Mouse (Mus musculus): ENCODE results near the gene Scyl1. TPM values are rescaled to one million over a fixed set of nuclear protein-coding genes. Genes with fewer than 3 reads are reported as not detected.
"Not testable (repeated sequence)": the region's sequence is repeated elsewhere in the genome, so short reads cannot be mapped to it uniquely, and the experiment has no call there.

Gene Scyl1
- total RNA-seq, 2 experiments from 2014 or later = 71.2 to 78.6 TPM

DNA sequence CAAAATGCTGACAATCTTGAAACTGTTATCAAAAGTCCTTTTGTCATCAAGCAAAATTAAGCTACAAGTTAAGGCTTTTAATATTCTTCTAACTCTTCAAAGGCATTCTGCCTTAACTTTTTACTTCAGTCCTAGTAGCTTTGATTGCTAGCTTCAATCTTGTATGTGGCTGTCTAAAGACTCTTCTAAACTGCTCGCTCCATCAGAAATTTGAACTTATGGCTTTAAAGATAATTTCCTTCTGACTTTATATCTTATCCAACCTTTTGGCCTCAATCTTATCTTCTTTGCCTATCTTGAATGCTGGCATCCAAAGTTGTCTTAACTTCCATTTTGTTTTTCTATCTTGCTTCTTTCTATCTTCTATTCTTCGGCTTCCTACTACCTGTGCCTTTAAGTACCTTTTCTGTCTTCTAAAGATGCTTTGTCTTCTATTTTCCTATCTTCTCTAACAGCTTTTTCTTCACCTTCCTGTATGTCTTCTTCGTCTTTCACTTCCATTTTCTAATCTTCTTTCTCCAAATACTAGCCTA lies 30.3 kb upstream of the Scyl1 start:
- DNase-seq = no peak
- peak overlapping the region; percentile 100 for H3K27ac ChIP-seq
- intact Hi-C loops (cut with DNase I) = no loop called here
- peak overlapping the region; percentile 80 for H3K4me3 ChIP-seq
- no peak for TF ChIP-seq CTCF (IDR thresholded peaks at IDR 0.05)

GRCm38 (mm10) chr19:5800632-5801431 lies 29.6 kb upstream of the Scyl1 start:
- TF ChIP-seq CTCF (IDR thresholded peaks at IDR 0.05) = no peak
- H3K27ac ChIP-seq = peak overlapping the region; percentile 100
- H3K4me3 ChIP-seq = peak overlapping the region; percentile 80
- peak; percentile 41 for DNase-seq
- intact Hi-C loops (cut with DNase I) = no loop called here

- peak overlapping the region; percentile 100 for H3K27ac ChIP-seq
- no peak for TF ChIP-seq CTCF (IDR thresholded peaks at IDR 0.05)
- intact Hi-C loops (cut with DNase I) = no loop called here
- peak overlapping the region; percentile 80 for H3K4me3 ChIP-seq
- DNase-seq = no peak
Measured at GRCm38 (mm10) chr19:5800350-5800631, 29.1 kb upstream of the Scyl1 start.

GRCm38 (mm10) chr19:5799566-5800349 lies 28.5 kb upstream of the Scyl1 start:
- peak overlapping the region; percentile 100 for H3K27ac ChIP-seq
- peak overlapping the region; percentile 80 for H3K4me3 ChIP-seq
- TF ChIP-seq CTCF (IDR thresholded peaks at IDR 0.05) = no peak
- peak; percentile 62 for DNase-seq
- intact Hi-C loops (cut with DNase I) = no loop called here

GRCm38 (mm10) chr19:5798700-5799479 lies 27.7 kb upstream of the Scyl1 start:
- Histone ChIP-seq H3K27ac (peak overlapping the region; percentile 100), H3K4me3 (peak overlapping the region; percentile 80)
- intact Hi-C loops (cut with DNase I) = no loop called here
- TF ChIP-seq CTCF (IDR thresholded peaks at IDR 0.05) = no peak
- no peak for DNase-seq

- peak overlapping the region; percentile 100 for H3K27ac ChIP-seq
- DNase-seq = no peak
- intact Hi-C loops (cut with DNase I) = no loop called here
- H3K4me3 ChIP-seq = peak overlapping the region; percentile 80
- no peak for TF ChIP-seq CTCF (IDR thresholded peaks at IDR 0.05)
Measured at GRCm38 (mm10) chr19:5797381-5798111, 26.3 kb upstream of the Scyl1 start.

DNA sequence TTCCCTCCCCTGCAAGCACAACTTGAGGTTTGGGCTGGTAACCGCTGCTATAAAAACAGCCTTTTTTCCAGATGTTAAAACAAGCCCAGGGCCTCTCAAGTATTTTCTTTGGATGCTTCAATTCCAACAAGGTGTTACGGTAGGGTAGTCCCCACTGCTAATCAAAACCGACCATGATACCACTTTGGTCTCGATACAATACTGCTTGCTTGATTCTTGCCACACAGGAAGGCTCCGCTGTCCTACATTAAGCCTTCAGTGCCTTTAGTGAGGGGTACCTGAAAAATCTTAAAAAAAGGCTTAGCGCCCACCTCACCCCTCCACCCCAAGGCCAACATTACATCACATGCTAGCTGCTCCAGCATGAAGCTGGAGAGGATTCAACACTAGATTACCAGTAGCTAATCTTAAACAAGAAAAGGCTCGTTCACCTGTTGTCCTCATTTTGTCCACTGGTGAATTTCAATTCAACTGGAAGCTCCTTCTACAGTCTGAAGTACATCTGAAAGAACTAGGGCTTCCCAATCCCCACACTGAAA lies 25.4 kb upstream of the Scyl1 start:
- intact Hi-C loops (cut with DNase I) = no loop called here
- H3K4me3 ChIP-seq = peak overlapping the region; percentile 80
- peak overlapping the region; percentile 100 for H3K27ac ChIP-seq
- TF ChIP-seq CTCF (IDR thresholded peaks at IDR 0.05) = no peak
- DNase-seq = no peak

- Histone ChIP-seq H3K27ac (peak overlapping the region; percentile 100), H3K4me3 (peak overlapping the region; percentile 80)
- no peak for TF ChIP-seq CTCF (IDR thresholded peaks at IDR 0.05)
- intact Hi-C loops (cut with DNase I) = loop anchor here (2.0 kb wide), 1 partner anchor 23 kb away; no protein-coding TSS in a partner anchor
- DNase-seq = no peak
Measured at GRCm38 (mm10) chr19:5795668-5796572, 24.7 kb upstream of the Scyl1 start.

GRCm38 (mm10) chr19:5794771-5795576 lies 23.8 kb upstream of the Scyl1 start:
- TF ChIP-seq CTCF (IDR thresholded peaks at IDR 0.05) = no peak
- peak; percentile 52 for DNase-seq
- H3K4me3 ChIP-seq = peak overlapping the region; percentile 80
- intact Hi-C loops (cut with DNase I) = loop anchor here (2.0 kb wide), 1 partner anchor 24 kb away; no protein-coding TSS in a partner anchor
- peak overlapping the region; percentile 100 for H3K27ac ChIP-seq

- Histone ChIP-seq H3K27ac (peak overlapping the region; percentile 100), H3K4me3 (peak overlapping the region; percentile 80; the same call in 1 of the 2 replicates)
- DNase-seq = not testable (repeated sequence)
- intact Hi-C loops (cut with DNase I) = loop anchor here (2.0 kb wide), 3 partner anchors 25 to 85 kb away; no protein-coding TSS in a partner anchor
Measured at GRCm38 (mm10) chr19:5793917-5794770, 22.9 kb upstream of the Scyl1 start.
